Mouse (Mus musculus) liver, embryonic 11.5 days (tissue): ENCODE results near the gene Tsku. TPM values are rescaled to one million over a fixed set of nuclear protein-coding genes. Genes with fewer than 3 reads are reported as not detected.

Source experiments
- ATAC-seq: fragments of 200-750 bp; cut with Nextera tagmentation; replicated peaks from 2 replicates; pipeline ENCODE4 v1.8.0; 2017; ENCODE audit warnings: moderate number of reproducible peaks, mild to moderate bottlenecking, moderate TSS enrichment, moderate library complexity; ENCODE audit not compliant: low FRiP score
- DNase-seq: peaks from one replicate; pipeline ENCODE4 v3.0.0-alpha.2; 2017; ENCODE audit warnings: low spot score
- H3K27ac ChIP-seq: fragments of 300-500 bp; sonication (generic); 2 replicates; pipeline ENCODE4 v1.5.1; 2014; ENCODE audit warnings: mild to moderate bottlenecking, low read depth, low read length, control low read depth
- H3K27me3 ChIP-seq: fragments of 300-500 bp; sonication (generic); replicated peaks from 2 replicates; pipeline ENCODE4 v1.6.1; 2014; ENCODE audit warnings: low read length, mixed read lengths; ENCODE audit not compliant: control insufficient read depth, insufficient read depth
- H3K36me3 ChIP-seq: fragments of 300-500 bp; sonication (generic); 2 replicates; pipeline ENCODE4 v1.6.1; 2014; ENCODE audit warnings: mild to moderate bottlenecking, low read length, moderate library complexity, mixed read lengths; ENCODE audit not compliant: control insufficient read depth, insufficient read depth
- H3K4me1 ChIP-seq: fragments of 300-500 bp; sonication (generic); replicated peaks from 2 replicates; pipeline ENCODE4 v1.6.1; 2014; ENCODE audit warnings: low read length, mixed read lengths; ENCODE audit not compliant: control insufficient read depth, insufficient read depth
- H3K4me2 ChIP-seq: fragments of 300-500 bp; sonication (generic); 2 replicates; pipeline ENCODE4 v1.6.1; 2014; ENCODE audit warnings: mild to moderate bottlenecking, control low read depth, moderate library complexity
- H3K4me3 ChIP-seq: fragments of 300-500 bp; sonication (generic); 2 replicates; pipeline ENCODE4 v1.5.1; 2014; ENCODE audit warnings: low read depth, low read length, control low read depth
- H3K9ac ChIP-seq: fragments of 300-500 bp; sonication (generic); 2 replicates; pipeline ENCODE4 v1.6.1; 2014; ENCODE audit warnings: low read depth, low read length, control low read depth
- H3K9me3 ChIP-seq: fragments of 300-500 bp; sonication (generic); 2 replicates; pipeline ENCODE4 v1.6.1; 2016; ENCODE audit warnings: low read length, inconsistent platforms, mixed read lengths; ENCODE audit not compliant: control insufficient read depth
- WGBS: fragments of 180-500 bp; shearing (Covaris S2); extraction: QIAGEN DNeasy Blood & Tissue Kit; methylation state at CpG from one replicate; pipeline ENCODE4 v1.1.7; 2014; 5-methylcytosine and 5-hydroxymethylcytosine counted together
- polyA plus RNA-seq: library from polyadenylated mRNA; unstranded; fragments of >200 nt; fragmentation: Nextera tagmentation; extraction: Ambion mirVana; gene quantifications from 2 replicates; pipeline ENCODE4 v1.2.1, GENCODE M21; 2014

Gene Tsku
- polyA plus RNA-seq = 4.3 and 4.8 TPM in 2 replicates

DNA sequence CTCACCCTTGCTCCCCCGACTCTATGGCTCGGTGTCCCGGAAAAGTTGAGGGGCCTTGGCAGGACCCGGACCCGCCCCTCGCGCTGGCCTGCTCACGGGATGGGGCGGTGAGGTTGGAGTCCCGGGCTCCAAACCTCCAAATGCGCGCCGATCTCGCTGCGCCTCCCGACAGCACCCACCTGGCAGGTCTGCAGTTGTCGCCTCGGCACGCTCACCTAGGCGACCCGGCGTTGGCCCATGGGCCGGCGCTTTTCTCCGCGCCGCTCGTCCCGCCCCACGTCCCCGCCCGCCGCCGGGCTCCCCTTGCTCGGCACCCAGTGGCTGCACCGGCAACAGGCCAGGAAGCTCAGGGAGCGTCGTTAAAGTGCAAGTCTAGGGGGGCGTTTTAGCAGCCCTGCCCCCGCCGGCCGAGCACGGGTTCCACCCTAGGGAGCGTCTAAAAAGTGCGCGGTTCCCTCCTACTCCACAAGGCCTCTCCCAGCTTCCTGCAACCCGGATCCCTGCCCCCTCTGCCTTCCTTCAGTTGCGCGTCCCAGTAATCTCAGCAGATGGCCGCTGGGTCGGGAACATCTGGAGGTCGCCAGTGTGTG lies at the start of gene Tsku:
TSS of gene Tsku (minus strand) at position 266 of the 590 bp plus-strand sequence.
- H3K4me2 ChIP-seq = peak within 1 kb of the TSS; percentile 85
- peak within 1 kb of the TSS; percentile 66 for H3K4me3 ChIP-seq
- ATAC-seq = peak; percentile 78
- H3K27ac ChIP-seq = peak within 1 kb of the TSS; percentile 59; the same call in 1 of the 2 replicates
- WGBS = under 1% methylated on average over 52 of the region's 52 CpGs
- no peaks in the 10 kb centered on the region; the same call in none of the 2 replicates for H3K4me1 ChIP-seq
- no peaks in the 10 kb centered on the region for H3K9me3 ChIP-seq
- H3K9ac ChIP-seq = peak within 1 kb of the TSS; percentile 60
- H3K27me3 ChIP-seq = peaks cover 39% of the 10 kb centered on the region
- peak; percentile 87 for DNase-seq
- H3K36me3 ChIP-seq = no peaks in the 10 kb centered on the region

DNA sequence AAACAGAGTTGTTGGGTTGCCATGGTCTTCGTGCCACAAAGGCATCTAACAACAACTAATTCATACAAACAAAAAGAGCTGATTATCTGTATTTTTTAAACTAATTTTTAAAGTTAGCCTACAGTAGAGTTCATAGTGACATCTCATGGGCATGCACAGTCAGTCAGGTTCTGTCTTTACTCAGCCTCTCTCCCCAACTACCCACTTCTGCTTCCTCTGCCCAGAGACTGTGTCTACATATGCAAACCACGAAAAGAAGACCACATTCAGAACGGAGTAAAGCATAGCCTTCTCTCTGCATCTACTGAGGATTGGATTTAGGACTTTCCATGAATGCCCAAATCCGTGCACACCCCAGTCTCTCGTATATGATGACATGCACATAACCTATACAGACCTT lies 46.5 kb upstream of the Tsku start:
- Histone ChIP-seq H3K27ac (no peak overlapping the region), H3K36me3 (no peaks in the 10 kb centered on the region), H3K4me3 (no peak overlapping the region), H3K4me2 (no peak overlapping the region), H3K4me1 (no peaks in the 10 kb centered on the region), H3K27me3 (no peaks in the 10 kb centered on the region), H3K9ac (no peak overlapping the region), H3K9me3 (no peaks in the 10 kb centered on the region)
- 58% methylated on average over 5 of the region's 5 CpGs for WGBS
- ATAC-seq (no peak), DNase-seq (no peak)

GRCm38 (mm10) chr7:98403996-98404395 lies 42.9 kb upstream of the Tsku start:
- Histone ChIP-seq H3K4me2 (no peak overlapping the region), H3K36me3 (no peaks in the 10 kb centered on the region), H3K9ac (no peak overlapping the region), H3K27ac (no peak overlapping the region), H3K27me3 (no peaks in the 10 kb centered on the region), H3K9me3 (no peaks in the 10 kb centered on the region), H3K4me1 (no peaks in the 10 kb centered on the region), H3K4me3 (no peak overlapping the region)
- DNase-seq (no peak), ATAC-seq (no peak)
- 75% methylated on average over 4 of the region's 4 CpGs for WGBS

DNA sequence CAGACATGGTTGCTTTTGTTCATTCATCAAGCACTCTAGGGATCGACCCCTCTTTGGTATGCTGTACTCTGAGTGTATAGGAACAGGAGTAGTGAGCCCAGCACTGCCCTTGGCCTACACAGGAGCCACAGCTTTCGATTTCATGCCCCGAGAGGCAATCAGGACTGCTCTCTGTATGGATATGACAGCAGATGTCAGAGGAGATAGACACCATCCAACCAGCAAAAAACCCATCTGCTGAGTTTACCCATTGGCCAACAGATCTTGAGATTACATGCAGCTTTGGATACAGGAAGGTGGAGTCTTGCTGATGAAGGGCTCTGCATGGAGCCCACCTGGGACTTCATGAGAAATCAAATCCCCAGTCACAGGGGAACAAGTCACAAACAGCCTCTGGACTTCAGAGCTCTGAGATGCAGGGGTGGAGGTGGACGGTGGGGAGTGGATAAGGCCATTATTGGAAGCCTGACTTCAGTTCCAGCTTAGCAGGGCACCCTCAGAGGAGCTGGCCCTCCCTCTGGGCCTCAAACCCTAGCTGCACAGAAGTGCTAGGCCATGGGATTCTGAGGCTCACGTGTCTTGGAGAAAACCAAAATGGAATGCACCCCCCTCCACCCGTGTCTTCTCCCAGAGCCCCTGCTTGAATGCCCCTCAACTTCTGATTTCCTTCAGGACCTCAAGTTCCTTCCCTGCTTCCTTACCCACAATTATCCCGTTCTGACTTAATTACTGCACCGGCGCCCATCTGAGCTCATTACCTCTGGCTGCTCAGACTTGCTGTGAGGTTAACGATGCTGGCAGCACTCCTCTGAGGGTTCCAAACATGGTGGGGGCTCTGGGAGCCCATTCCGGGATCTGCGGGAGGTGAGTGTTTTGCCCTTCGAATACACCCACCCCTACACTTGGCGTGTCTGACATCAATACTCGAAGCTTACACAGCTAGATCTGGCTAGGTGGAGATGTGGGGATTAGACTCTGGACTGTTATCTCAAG lies 41.8 kb upstream of the Tsku start:
- H3K36me3 ChIP-seq = no peaks in the 10 kb centered on the region
- no peak overlapping the region for H3K27ac ChIP-seq
- no peak overlapping the region for H3K9ac ChIP-seq
- H3K9me3 ChIP-seq = no peaks in the 10 kb centered on the region
- H3K27me3 ChIP-seq = no peaks in the 10 kb centered on the region
- 67% methylated on average over 15 of the region's 15 CpGs for WGBS
- H3K4me3 ChIP-seq = no peak overlapping the region
- ATAC-seq (no peak), DNase-seq (no peak)
- no peaks in the 10 kb centered on the region for H3K4me1 ChIP-seq
- no peak overlapping the region for H3K4me2 ChIP-seq

GRCm38 (mm10) chr7:98392466-98393201 lies 31.5 kb upstream of the Tsku start:
- 79% methylated on average over 8 of the region's 8 CpGs for WGBS

DNA sequence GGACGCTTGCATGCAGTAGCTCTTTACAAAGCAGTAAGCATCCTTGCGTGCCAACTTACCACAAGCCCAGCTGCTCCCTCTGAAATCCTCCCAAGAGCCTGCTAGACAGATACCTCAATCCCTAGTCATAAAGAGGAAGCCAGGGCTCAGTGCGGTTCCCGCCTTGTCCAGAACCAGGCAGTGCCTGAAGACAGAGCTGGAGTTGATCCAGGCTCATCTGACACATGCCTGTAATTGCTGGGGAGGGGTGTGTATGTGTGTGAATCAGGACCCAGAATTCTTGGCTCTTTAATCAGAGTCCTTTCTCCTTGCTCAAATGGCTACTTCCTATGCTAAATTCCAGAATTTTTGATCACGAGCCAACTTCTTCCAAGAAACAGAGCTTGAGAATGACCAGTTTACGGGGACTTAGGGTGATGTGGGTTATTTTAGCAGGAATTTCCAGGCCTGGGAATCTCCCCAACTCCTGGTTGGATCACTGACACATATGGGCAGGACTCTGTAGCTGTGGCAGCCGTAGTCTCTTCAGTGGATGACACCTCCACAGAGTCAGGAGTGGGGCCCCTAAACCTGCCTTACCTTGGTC lies 30.3 kb upstream of the Tsku start:
- ATAC-seq = no peak
- no peak overlapping the region for H3K27ac ChIP-seq

More at GRCm38 (mm10) chr7:98392466-98393201, 31.5 kb upstream of the Tsku start:
- Histone ChIP-seq H3K4me2 (no peak overlapping the region), H3K9me3 (no peaks in the 10 kb centered on the region), H3K4me3 (no peak overlapping the region), H3K9ac (no peak overlapping the region), H3K4me1 (no peaks in the 10 kb centered on the region), H3K27me3 (no peaks in the 10 kb centered on the region), H3K36me3 (no peaks in the 10 kb centered on the region), H3K27ac (no peak overlapping the region)
- DNase-seq (no peak), ATAC-seq (no peak)

DNA sequence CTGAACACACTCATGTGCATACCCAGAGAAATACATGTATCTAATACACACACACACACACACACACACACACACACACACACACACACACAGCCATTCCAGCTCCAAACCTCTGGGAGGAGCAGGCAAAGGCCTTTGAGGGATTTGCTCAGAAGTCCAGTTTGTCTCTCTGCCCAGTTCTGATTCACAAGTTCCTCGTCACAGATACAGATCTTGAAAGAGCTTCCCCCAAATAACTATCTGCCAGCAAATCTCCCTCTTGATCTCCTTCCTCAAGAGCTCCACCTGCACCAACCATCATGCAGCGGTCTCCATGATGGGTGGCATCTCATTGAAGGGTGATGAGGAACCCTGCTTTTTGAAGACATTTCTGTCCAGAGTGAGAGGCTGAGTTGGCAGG lies 29.4 kb upstream of the Tsku start:
- Histone ChIP-seq H3K9ac (no peak overlapping the region), H3K4me2 (no peak overlapping the region)
- WGBS = 69% methylated on average over 2 of the region's 2 CpGs

More for the DNA sequence above, 30.3 kb upstream of the Tsku start:
- no peak overlapping the region for H3K4me2 ChIP-seq
- DNase-seq = no peak
- no peaks in the 10 kb centered on the region for H3K36me3 ChIP-seq
- H3K9me3 ChIP-seq = no peaks in the 10 kb centered on the region
- H3K4me3 ChIP-seq = no peak overlapping the region
- H3K4me1 ChIP-seq = no peaks in the 10 kb centered on the region
- H3K9ac ChIP-seq = no peak overlapping the region
- WGBS = 78% methylated on average over 7 of the region's 7 CpGs
- no peaks in the 10 kb centered on the region for H3K27me3 ChIP-seq

GRCm38 (mm10) chr7:98389656-98390055 lies 28.5 kb upstream of the Tsku start:
- H3K9me3 ChIP-seq = no peaks in the 10 kb centered on the region
- no peaks in the 10 kb centered on the region for H3K4me1 ChIP-seq
- H3K9ac ChIP-seq = no peak overlapping the region
- no peak overlapping the region for H3K4me2 ChIP-seq
- H3K27ac ChIP-seq = no peak overlapping the region
- H3K27me3 ChIP-seq = no peaks in the 10 kb centered on the region
- no peaks in the 10 kb centered on the region for H3K36me3 ChIP-seq
- 74% methylated on average over 9 of the region's 9 CpGs for WGBS
- DNase-seq (no peak), ATAC-seq (no peak)
- no peak overlapping the region for H3K4me3 ChIP-seq

More for the DNA sequence above, 29.4 kb upstream of the Tsku start:
- H3K4me1 ChIP-seq = no peaks in the 10 kb centered on the region
- no peaks in the 10 kb centered on the region for H3K27me3 ChIP-seq
- H3K4me3 ChIP-seq = no peak overlapping the region
- no peaks in the 10 kb centered on the region for H3K36me3 ChIP-seq
- H3K9me3 ChIP-seq = no peaks in the 10 kb centered on the region
- DNase-seq = no peak
- no peak for ATAC-seq
- H3K27ac ChIP-seq = no peak overlapping the region
